Mouse (Mus musculus) MEL (cell line): ENCODE measurements at regions not wholly inside any gene's neighbourhood (a gene's known extent, or its start where the extent isn't known, plus 50 kb on each side); places are given as distances from the start of the nearest gene placed in this dataset.

Experiments used
- CTCF ChIP-seq, 3 experiments: IDR thresholded peaks in 2 of 3; conservative IDR thresholded peaks in 1 of 3; 2 replicates each; pipeline ENCODE4 v1.5.1; 2011 to 2012; ENCODE audit warnings: low read length in 3 of 3, low read depth in 2 of 3, mild to moderate bottlenecking in 2 of 3, improper control_type of control experiment in 1 of 3, inconsistent platforms in 1 of 3, mixed read lengths in 1 of 3, moderate library complexity in 1 of 3; ENCODE audit not compliant: control insufficient read depth in 1 of 3, insufficient read depth in 1 of 3, poor library complexity in 1 of 3, severe bottlenecking in 1 of 3
- EP300 ChIP-seq, 2 experiments: IDR thresholded peaks; 2 replicates each; pipeline ENCODE4 v1.6.1; 2011; ENCODE audit warnings: improper control_type of control experiment in 2 of 2, low read length in 2 of 2, low read depth in 1 of 2, mild to moderate bottlenecking in 1 of 2
- ETS1 ChIP-seq: IDR thresholded peaks from 2 replicates; pipeline ENCODE4 v1.6.1; 2012; ENCODE audit warnings: low read depth, mild to moderate bottlenecking, inconsistent platforms, low read length, improper control_type of control experiment, moderate library complexity
- HCFC1 ChIP-seq: IDR thresholded peaks from 2 replicates; pipeline ENCODE4 v1.6.1; 2012; ENCODE audit warnings: low read depth, mild to moderate bottlenecking, inconsistent platforms, low read length, improper control_type of control experiment, moderate library complexity
- MAFK ChIP-seq: IDR thresholded peaks from 2 replicates; pipeline ENCODE4 v1.6.1; 2011; ENCODE audit warnings: low read depth, mild to moderate bottlenecking, low read length, improper control_type of control experiment, borderline replicate concordance
- MAZ ChIP-seq: IDR thresholded peaks from 2 replicates; pipeline ENCODE4 v1.6.1; 2012; ENCODE audit warnings: low read depth, mild to moderate bottlenecking, inconsistent platforms, low read length, improper control_type of control experiment
- POLR2A ChIP-seq, 2 experiments: IDR thresholded peaks; 2 replicates each; pipeline ENCODE4 v1.6.1; 2011 to 2012; ENCODE audit warnings: low read length in 2 of 2, mild to moderate bottlenecking in 2 of 2, control low read depth in 1 of 2, improper control_type of control experiment in 1 of 2, low read depth in 1 of 2, moderate library complexity in 1 of 2; ENCODE audit not compliant: control insufficient read depth in 1 of 2, insufficient read depth in 1 of 2, poor library complexity in 1 of 2
- RAD21 ChIP-seq: IDR thresholded peaks from 2 replicates; pipeline ENCODE4 v1.6.1; 2011; ENCODE audit warnings: mild to moderate bottlenecking, low read depth, low read length, improper control_type of control experiment
- SMC3 ChIP-seq: IDR thresholded peaks from 2 replicates; pipeline ENCODE4 v1.6.1; 2011; ENCODE audit warnings: low read depth, low read length, improper control_type of control experiment
- TAL1 ChIP-seq: IDR thresholded peaks from 2 replicates; pipeline ENCODE4 v1.6.1; 2012; ENCODE audit warnings: mild to moderate bottlenecking, inconsistent platforms, low read length, moderate library complexity, mixed read lengths

- no peak for TF ChIP-seq POLR2A (IDR thresholded peaks at IDR 0.05; ENCODE audit: control insufficient read depth in 1 of 2, insufficient read depth in 1 of 2, low read depth in 1 of 2, low read length in 2 of 2, poor library complexity in 1 of 2)
- no peak for TF ChIP-seq SMC3
- no peak for TF ChIP-seq CTCF (IDR thresholded peaks at IDR 0.05 in 2 of 3, conservative IDR thresholded peaks at IDR 0.05 in 1 of 3; ENCODE audit: control insufficient read depth in 1 of 3, insufficient read depth in 1 of 3, low read depth in 2 of 3, low read length in 3 of 3, poor library complexity in 1 of 3, severe bottlenecking in 1 of 3)
- TF ChIP-seq TAL1, result no peak
- no peak for TF ChIP-seq EP300 (IDR thresholded peaks at IDR 0.05; ENCODE audit: low read depth in 1 of 2, low read length in 2 of 2)
- TF ChIP-seq MAFK, result no peak
- TF ChIP-seq MAZ, result no peak
- no peak for TF ChIP-seq ETS1
- TF ChIP-seq RAD21, result no peak
- no peak for TF ChIP-seq HCFC1
Measured at GRCm38 (mm10) chr13:83084948-83085347, 418.9 kb upstream of the Mef2c start.
